Mouse (Mus musculus): ENCODE measurements at regions not wholly inside any gene's neighbourhood (a gene's known extent, or its start where the extent isn't known, plus 50 kb on each side); places are given as distances from the start of the nearest gene placed in this dataset.
A peak's percentile ranks its signal among the peaks of the same experiment; 100 is the strongest.

GRCm38 (mm10) chr7:113621316-113621715 lies 107.7 kb downstream of the Far1 start:
- DNase-seq = no peak

GRCm38 (mm10) chr7:113621898-113622510 lies 108.4 kb downstream of the Far1 start:
- DNase-seq = no peak

GRCm38 (mm10) chr7:113623296-113623695 lies 109.7 kb downstream of the Far1 start:
- no peak for DNase-seq

GRCm38 (mm10) chr7:113623962-113624361 lies 110.3 kb downstream of the Far1 start:
- no peak for DNase-seq

GRCm38 (mm10) chr7:113626734-113627133 lies 113.1 kb downstream of the Far1 start:
- DNase-seq = no peak

- DNase-seq = no peak
Observed at GRCm38 (mm10) chr7:113637011-113637600, 123.5 kb downstream of the Far1 start.

GRCm38 (mm10) chr7:113638098-113638497 lies 124.5 kb downstream of the Far1 start:
- no peak for DNase-seq

GRCm38 (mm10) chr7:113642540-113642939 lies 123.3 kb upstream of the Spon1 start:
- DNase-seq = no peak

- DNase-seq = no peak
Observed at GRCm38 (mm10) chr7:113650631-113651030, 115.2 kb upstream of the Spon1 start.

GRCm38 (mm10) chr7:113651696-113652095 lies 114.1 kb upstream of the Spon1 start:
- no peak for DNase-seq

- DNase-seq = peak; percentile 67
Observed at GRCm38 (mm10) chr7:113653130-113653529, 112.7 kb upstream of the Spon1 start.

GRCm38 (mm10) chr7:113655336-113655735 lies 110.5 kb upstream of the Spon1 start:
- DNase-seq = no peak

GRCm38 (mm10) chr7:113672779-113673595 lies 92.8 kb upstream of the Spon1 start:
- DNase-seq = no peak

GRCm38 (mm10) chr7:113673596-113673956 lies 92.2 kb upstream of the Spon1 start:
- DNase-seq = no peak

GRCm38 (mm10) chr7:113682271-113682670 lies 83.5 kb upstream of the Spon1 start:
- DNase-seq = no peak

- no peak for DNase-seq
Observed at GRCm38 (mm10) chr7:113685349-113685748, 80.4 kb upstream of the Spon1 start.

- DNase-seq = no peak
Observed at GRCm38 (mm10) chr7:113686527-113686926, 79.3 kb upstream of the Spon1 start.

- DNase-seq = no peak
Observed at GRCm38 (mm10) chr7:113687566-113687965, 78.2 kb upstream of the Spon1 start.

GRCm38 (mm10) chr7:113688231-113688669 lies 77.5 kb upstream of the Spon1 start:
- DNase-seq = no peak

GRCm38 (mm10) chr7:113688717-113689116 lies 77.1 kb upstream of the Spon1 start:
- DNase-seq = no peak

GRCm38 (mm10) chr7:113689131-113689530 lies 76.7 kb upstream of the Spon1 start:
- DNase-seq = no peak

- no peak for DNase-seq
Observed at GRCm38 (mm10) chr7:113691756-113692155, 74.0 kb upstream of the Spon1 start.

- no peak for DNase-seq
Observed at GRCm38 (mm10) chr7:113693526-113693925, 72.3 kb upstream of the Spon1 start.

- no peak for DNase-seq
Observed at GRCm38 (mm10) chr7:113694466-113694865, 71.3 kb upstream of the Spon1 start.
